Mouse (Mus musculus) cortical plate, adult 2 months (tissue): ENCODE results near the gene Stk16. TPM values are rescaled to one million over a fixed set of nuclear protein-coding genes. Genes with fewer than 3 reads are reported as not detected.

Experiments used
- H3K27ac ChIP-seq: fragments of 200-500 bp; 2 replicates; pipeline ENCODE4 v1.5.1; 2012; ENCODE audit warnings: low read length, control low read depth, inconsistent platforms; ENCODE audit not compliant: insufficient read depth
- H3K4me1 ChIP-seq: fragments of 200-500 bp; 2 replicates; pipeline ENCODE4 v1.6.1; 2011; ENCODE audit warnings: low read length; ENCODE audit not compliant: control insufficient read depth, insufficient read depth
- H3K4me3 ChIP-seq: fragments of 200-500 bp; 2 replicates; pipeline ENCODE4 v1.5.1; 2011; ENCODE audit warnings: mild to moderate bottlenecking, low read length, control low read depth; ENCODE audit not compliant: insufficient read depth
- CTCF ChIP-seq: fragments of 200-500 bp; IDR thresholded peaks from 2 replicates; pipeline ENCODE4 v1.5.1; 2011; ENCODE audit warnings: mild to moderate bottlenecking, control low read depth, low read length; ENCODE audit not compliant: insufficient read depth; ENCODE audit errors: extremely low read depth
- POLR2A ChIP-seq: fragments of 200-500 bp; IDR thresholded peaks from 2 replicates; pipeline ENCODE4 v1.6.1; 2011; ENCODE audit warnings: mild to moderate bottlenecking, low read length, control low read depth; ENCODE audit not compliant: insufficient read depth; ENCODE audit errors: extremely low read depth
- polyA plus RNA-seq: library from polyadenylated mRNA; depleted of rRNA; stranded (reverse); fragments of >200 nt; gene quantifications from 2 replicates; pipeline ENCODE4 v1.2.3, GENCODE M21; 2012

The Stk16 gene
- polyA plus RNA-seq, 1 experiment: 159 TPM

GRCm38 (mm10) chr1:75211141-75211708 is 587 bp downstream of the Stk16 start:
- peak overlapping the region; percentile 84 for H3K4me3 ChIP-seq
- H3K27ac ChIP-seq: no peak overlapping the region
- TF ChIP-seq CTCF (no peak), POLR2A (no peak)
- peaks cover 10% of the 10 kb centered on the region for H3K4me1 ChIP-seq

- TF ChIP-seq CTCF (no peak), POLR2A (0 out of 2 replicates have a peak, but pooled peaks have one; percentile 22)
- Histone ChIP-seq H3K27ac (no peak overlapping the region), H3K4me3 (no peak overlapping the region), H3K4me1 (peaks cover 12% of the 10 kb centered on the region)
These were observed 1.9 kb downstream of the Stk16 start for GRCm38 (mm10) chr1:75212542-75212941.

- H3K27ac ChIP-seq: no peak overlapping the region
- peaks cover 12% of the 10 kb centered on the region for H3K4me1 ChIP-seq
- H3K4me3 ChIP-seq: no peak overlapping the region
- TF ChIP-seq CTCF: no peak
- no peak for TF ChIP-seq POLR2A
These were observed 2.5 kb downstream of the Stk16 start for GRCm38 (mm10) chr1:75213096-75213495.

GRCm38 (mm10) chr1:75214442-75214841 is 3.8 kb downstream of the Stk16 start:
- Histone ChIP-seq H3K4me3 (no peak overlapping the region), H3K4me1 (peaks cover 12% of the 10 kb centered on the region), H3K27ac (peak overlapping the region; percentile 42; the same call in 1 of the 2 replicates)
- TF ChIP-seq CTCF (no peak), POLR2A (0 out of 2 replicates have a peak, but pooled peaks have one; percentile 7)

- peaks cover 12% of the 10 kb centered on the region for H3K4me1 ChIP-seq
- no peak for TF ChIP-seq POLR2A
- no peak for TF ChIP-seq CTCF
- peak overlapping the region; percentile 42; the same call in 1 of the 2 replicates for H3K27ac ChIP-seq
- H3K4me3 ChIP-seq: no peak overlapping the region
These were observed 4.2 kb downstream of the Stk16 start for GRCm38 (mm10) chr1:75214886-75215285.

GRCm38 (mm10) chr1:75215785-75216184 is 5.1 kb downstream of the Stk16 start:
- TF ChIP-seq CTCF: no peak
- TF ChIP-seq POLR2A: no peak
- Histone ChIP-seq H3K4me3 (no peak overlapping the region), H3K27ac (no peak overlapping the region), H3K4me1 (peaks cover 9% of the 10 kb centered on the region)

GRCm38 (mm10) chr1:75216797-75217585 is 6.4 kb downstream of the Stk16 start:
- Histone ChIP-seq H3K4me1 (peaks cover 5% of the 10 kb centered on the region), H3K4me3 (peak overlapping the region; percentile 74), H3K27ac (no peak overlapping the region)
- TF ChIP-seq CTCF: no peak
- TF ChIP-seq POLR2A: 0 out of 2 replicates have a peak, but pooled peaks have one; percentile 5

- H3K4me3 ChIP-seq: peak overlapping the region; percentile 74
These were observed 7.2 kb downstream of the Stk16 start for GRCm38 (mm10) chr1:75217893-75218226.

GRCm38 (mm10) chr1:75218227-75219001 is 7.8 kb downstream of the Stk16 start:
- no peak for TF ChIP-seq CTCF
- H3K4me3 ChIP-seq: peak overlapping the region; percentile 74
- H3K27ac ChIP-seq: peak overlapping the region; percentile 86
- H3K4me1 ChIP-seq: peaks cover 5% of the 10 kb centered on the region

More at GRCm38 (mm10) chr1:75217893-75218226, 7.2 kb downstream of the Stk16 start:
- H3K4me1 ChIP-seq: peaks cover 5% of the 10 kb centered on the region
- peak overlapping the region; percentile 86; the same call in 1 of the 2 replicates for H3K27ac ChIP-seq
- TF ChIP-seq POLR2A (no peak), CTCF (no peak)

GRCm38 (mm10) chr1:75219078-75219477 is 8.4 kb downstream of the Stk16 start:
- peak overlapping the region; percentile 86 for H3K27ac ChIP-seq
- H3K4me3 ChIP-seq: peak overlapping the region; percentile 74
- H3K4me1 ChIP-seq: peaks cover 5% of the 10 kb centered on the region
- no peak for TF ChIP-seq CTCF
- peak; percentile 100 for TF ChIP-seq POLR2A
